Mouse (Mus musculus): ENCODE data around the gene Srcin1. TPM values are rescaled to one million over a fixed set of nuclear protein-coding genes. Genes with fewer than 3 reads are reported as not detected.

The Srcin1 gene
- total RNA-seq (2015) (not detected in 2 replicates), total RNA-seq (2017) (not detected in 2 replicates)

- no peak for ATAC-seq (ENCODE audit: poor library complexity, severe bottlenecking)
These were observed at the start of gene Srcin1 for GRCm38 (mm10) chr11:97576136-97576906. Gene Srcin1 (minus strand): TSS chr11:97576186.

GRCm38 (mm10) chr11:97625551-97625950 is 49.6 kb upstream of the Srcin1 start:
- ATAC-seq (ENCODE audit: poor library complexity, severe bottlenecking): no peak

- no peak for ATAC-seq (ENCODE audit: poor library complexity, severe bottlenecking)
These were observed 47.2 kb upstream of the Srcin1 start for GRCm38 (mm10) chr11:97623166-97623565.

- ATAC-seq (ENCODE audit: poor library complexity, severe bottlenecking): peak; percentile 64
These were observed 46.5 kb upstream of the Srcin1 start for GRCm38 (mm10) chr11:97622440-97622839.

- no peak for ATAC-seq (ENCODE audit: poor library complexity, severe bottlenecking)
These were observed 43.4 kb upstream of the Srcin1 start for GRCm38 (mm10) chr11:97619391-97619795.

GRCm38 (mm10) chr11:97618368-97618767 is 42.4 kb upstream of the Srcin1 start:
- no peak for ATAC-seq (ENCODE audit: poor library complexity, severe bottlenecking)

GRCm38 (mm10) chr11:97615276-97615675 is 39.3 kb upstream of the Srcin1 start:
- no peak for ATAC-seq (ENCODE audit: poor library complexity, severe bottlenecking)

GRCm38 (mm10) chr11:97611076-97611475 is 35.1 kb upstream of the Srcin1 start:
- ATAC-seq (ENCODE audit: poor library complexity, severe bottlenecking): no peak

- no peak for ATAC-seq (ENCODE audit: poor library complexity, severe bottlenecking)
These were observed 33.8 kb upstream of the Srcin1 start for GRCm38 (mm10) chr11:97609743-97610142.

- ATAC-seq (ENCODE audit: poor library complexity, severe bottlenecking): no peak
These were observed 32.9 kb upstream of the Srcin1 start for GRCm38 (mm10) chr11:97608933-97609332.

GRCm38 (mm10) chr11:97607056-97607725 is 31.2 kb upstream of the Srcin1 start:
- no peak for ATAC-seq (ENCODE audit: poor library complexity, severe bottlenecking)

GRCm38 (mm10) chr11:97603891-97604290 is 27.9 kb upstream of the Srcin1 start:
- ATAC-seq (ENCODE audit: poor library complexity, severe bottlenecking): peak; percentile 38; the same call in 1 of the 2 replicates

GRCm38 (mm10) chr11:97602223-97602622 is 26.2 kb upstream of the Srcin1 start:
- ATAC-seq (ENCODE audit: poor library complexity, severe bottlenecking): no peak

- ATAC-seq (ENCODE audit: poor library complexity, severe bottlenecking): 0 out of 2 replicates have a peak, but pooled peaks have one; percentile 30
These were observed 23.1 kb upstream of the Srcin1 start for GRCm38 (mm10) chr11:97599104-97599503.

- ATAC-seq (ENCODE audit: poor library complexity, severe bottlenecking): no peak
These were observed 22.1 kb upstream of the Srcin1 start for GRCm38 (mm10) chr11:97597945-97598691.

GRCm38 (mm10) chr11:97594136-97594535 is 18.1 kb upstream of the Srcin1 start:
- ATAC-seq (ENCODE audit: poor library complexity, severe bottlenecking): no peak

- ATAC-seq (ENCODE audit: poor library complexity, severe bottlenecking): no peak
These were observed 15.9 kb upstream of the Srcin1 start for GRCm38 (mm10) chr11:97591910-97592309.

GRCm38 (mm10) chr11:97590227-97590960 is 14.4 kb upstream of the Srcin1 start:
- ATAC-seq (ENCODE audit: poor library complexity, severe bottlenecking): no peak

GRCm38 (mm10) chr11:97589216-97589615 is 13.2 kb upstream of the Srcin1 start:
- ATAC-seq (ENCODE audit: poor library complexity, severe bottlenecking): no peak

- ATAC-seq (ENCODE audit: poor library complexity, severe bottlenecking): no peak
These were observed 9.9 kb upstream of the Srcin1 start for GRCm38 (mm10) chr11:97585932-97586331.

GRCm38 (mm10) chr11:97584476-97584875 is 8.5 kb upstream of the Srcin1 start:
- no peak for ATAC-seq (ENCODE audit: poor library complexity, severe bottlenecking)
